ENCODE assay signal across 8 mouse cellular contexts in the genomic region with DNA sequence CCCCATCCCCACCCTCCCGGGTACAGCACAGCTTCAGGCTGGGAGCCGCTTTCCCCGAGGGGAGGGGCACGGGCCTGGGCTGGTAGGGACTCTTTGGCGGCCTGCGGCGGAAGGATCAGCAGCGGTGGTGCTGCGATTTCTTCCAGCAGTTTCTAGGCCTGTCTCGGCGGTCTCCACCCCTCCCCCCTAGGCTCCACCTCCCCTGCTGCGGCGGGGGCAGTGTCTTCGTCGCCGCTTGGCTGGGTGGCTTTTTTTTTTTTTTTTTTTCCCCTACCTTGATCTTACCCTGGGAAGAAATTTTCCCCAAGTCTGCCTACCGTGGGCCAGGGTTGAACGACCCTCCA. TPM values are rescaled to one million over a fixed set of nuclear protein-coding genes. Genes with fewer than 3 reads are reported as not detected.
DNase-seq lines count a peak whose midpoint lies in the region; ATAC-seq lines count a peak whose summit lies in the region.

No protein-coding gene starts in this region.

- peak overlapping the region; percentile 89 for H3K4me3 ChIP-seq in hindbrain, embryonic 14.5 days (replicated peaks; ENCODE audit: low read length)

- DNase-seq in T-cell, adult 2 months (ENCODE audit: low spot score) = peak; percentile 90
- DNase-seq in cerebellum, postnatal 25 days = peak; percentile 98
- peak; percentile 97 to 98 for DNase-seq in frontal cortex, postnatal 25 days (ENCODE audit: low spot score in 2 of 2)
- DNase-seq in hindbrain, embryonic 14.5 days (ENCODE audit: low spot score) = peak; percentile 94
- DNase-seq in left cerebral cortex, adult 11 months (ENCODE audit: low spot score) = peak; percentile 94
- DNase-seq in lung, postnatal 36 days = peak; percentile 99
- peak; percentile 96 for DNase-seq in retina, postnatal 1 day
- peak; percentile 98 for DNase-seq in thymus, postnatal 4 days

- peaks cover 23% of the 10 kb centered on the region for H3K4me1 ChIP-seq in hindbrain, embryonic 14.5 days (replicated peaks; ENCODE audit: control insufficient read depth, insufficient read depth, low read length)

- 2% methylated on average over 18 of the region's 18 CpGs for WGBS in hindbrain, embryonic 14.5 days

- H3K27me3 ChIP-seq in hindbrain, embryonic 14.5 days (ENCODE audit: control insufficient read depth, insufficient read depth, low read length) = no peaks in the 10 kb centered on the region

- peaks cover 33% of the 10 kb centered on the region for H3K36me3 ChIP-seq in hindbrain, embryonic 14.5 days (replicated peaks; ENCODE audit: control insufficient read depth, insufficient read depth)

- H3K9me3 ChIP-seq in hindbrain, embryonic 14.5 days (ENCODE audit: control insufficient read depth, low read length) = no peaks in the 10 kb centered on the region

- H3K4me2 ChIP-seq in hindbrain, embryonic 14.5 days (replicated peaks) = peak overlapping the region; percentile 80

- peak overlapping the region; percentile 98 for H3K27ac ChIP-seq in hindbrain, embryonic 14.5 days

- peak; percentile 71 for ATAC-seq in hindbrain, embryonic 14.5 days (ENCODE audit: low FRiP score)

- peak overlapping the region; percentile 99 for H3K9ac ChIP-seq in hindbrain, embryonic 14.5 days

RNA-seq across cellular contexts. Expression of a gene that starts 0.7 kb away (rescaled TPM):
- 1,324 and 1,355 TPM in 2 replicates for polyA plus RNA-seq in hindbrain, embryonic 14.5 days (2014; fragmentation: Nextera tagmentation; extraction: Ambion mirVana)

RNA-seq across cellular contexts. Expression of a gene that starts 10.1 kb away (rescaled TPM):
- 83.1 and 84.2 TPM in 2 replicates for polyA plus RNA-seq in hindbrain, embryonic 14.5 days (2014; fragmentation: Nextera tagmentation; extraction: Ambion mirVana)

RNA-seq across cellular contexts. Expression of a gene that starts 18.2 kb away (rescaled TPM):
- 4.3 and 4.7 TPM in 2 replicates for polyA plus RNA-seq in hindbrain, embryonic 14.5 days (2014; fragmentation: Nextera tagmentation; extraction: Ambion mirVana)

RNA-seq across cellular contexts. Expression of a gene that starts 24.3 kb away (rescaled TPM):
- 15.7 and 16.8 TPM in 2 replicates for polyA plus RNA-seq in hindbrain, embryonic 14.5 days (2014; fragmentation: Nextera tagmentation; extraction: Ambion mirVana)

RNA-seq across cellular contexts. Expression of a gene that starts 25.7 kb away (rescaled TPM):
- polyA plus RNA-seq in hindbrain, embryonic 14.5 days (2014; fragmentation: Nextera tagmentation; extraction: Ambion mirVana) = 41.5 and 42.7 TPM in 2 replicates

Comparison
In these comparisons a context has a peak if more than half of its experiments do, and no peak if none do; other contexts are left out.
1. Peak in every context shown above with its lines: DNase-seq, ATAC-seq, H3K4me3 ChIP-seq and H3K27ac ChIP-seq.